Mouse (Mus musculus): ENCODE measurements at regions not wholly inside any gene's neighbourhood (a gene's known extent, or its start where the extent isn't known, plus 50 kb on each side); places are given as distances from the start of the nearest gene placed in this dataset.

- Histone ChIP-seq H3K36me3 (no peaks in the 10 kb centered on the region), H3K9ac (no peak overlapping the region), H3K27me3 (no peaks in the 10 kb centered on the region), H3K9me3 (no peaks in the 10 kb centered on the region), H3K27ac (no peak overlapping the region), H3K4me1 (no peaks in the 10 kb centered on the region), H3K4me2 (replicated peaks) (no peak overlapping the region), H3K4me3 (no peak overlapping the region)
- 77% methylated on average over 2 of the region's 2 CpGs for WGBS
- no peak for ATAC-seq (ENCODE audit: insufficient number of reproducible peaks, insufficient read depth, low FRiP score, low TSS enrichment)
Observed at GRCm38 (mm10) chr2:117006846-117007245, 114.3 kb upstream of the Spred1 start.

GRCm38 (mm10) chr2:117008922-117009321 is 112.3 kb upstream of the Spred1 start:
- H3K27me3 ChIP-seq: no peaks in the 10 kb centered on the region
- H3K4me1 ChIP-seq: no peaks in the 10 kb centered on the region

DNA sequence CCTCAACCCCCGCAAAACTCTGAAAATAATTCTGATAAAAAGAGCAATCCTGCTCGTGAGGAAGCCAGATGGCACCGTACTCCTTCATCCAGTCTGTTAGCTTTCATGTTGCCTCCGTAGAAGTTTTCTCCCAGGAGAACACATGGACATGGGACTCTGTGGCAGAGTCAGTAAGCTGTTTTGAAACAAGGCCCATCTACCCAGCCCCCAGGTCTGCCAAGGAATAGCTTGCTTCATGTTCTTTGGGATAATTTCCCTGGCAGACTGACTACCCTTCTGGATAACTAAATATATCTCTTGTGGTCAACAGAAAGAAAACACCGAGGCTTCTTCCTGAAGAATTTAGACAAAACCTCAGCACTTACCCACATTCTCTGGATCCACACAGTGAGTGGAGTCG is 111.2 kb upstream of the Spred1 start:
- Histone ChIP-seq H3K27ac (no peak overlapping the region), H3K27me3 (no peaks in the 10 kb centered on the region), H3K4me1 (no peaks in the 10 kb centered on the region), H3K36me3 (no peaks in the 10 kb centered on the region), H3K9ac (no peak overlapping the region), H3K4me2 (replicated peaks) (no peak overlapping the region), H3K4me3 (no peak overlapping the region), H3K9me3 (no peaks in the 10 kb centered on the region)
- ATAC-seq (ENCODE audit: insufficient number of reproducible peaks, insufficient read depth, low FRiP score, low TSS enrichment): no peak
- WGBS: 83% methylated on average over 6 of the region's 6 CpGs

More at GRCm38 (mm10) chr2:117008922-117009321, 112.3 kb upstream of the Spred1 start:
- H3K9ac ChIP-seq: no peak overlapping the region
- H3K36me3 ChIP-seq: no peaks in the 10 kb centered on the region
- no peak overlapping the region for H3K4me3 ChIP-seq
- H3K4me2 ChIP-seq (replicated peaks): no peak overlapping the region
- H3K9me3 ChIP-seq: no peaks in the 10 kb centered on the region
- ATAC-seq (ENCODE audit: insufficient number of reproducible peaks, insufficient read depth, low FRiP score, low TSS enrichment): no peak
- H3K27ac ChIP-seq: no peak overlapping the region

DNA sequence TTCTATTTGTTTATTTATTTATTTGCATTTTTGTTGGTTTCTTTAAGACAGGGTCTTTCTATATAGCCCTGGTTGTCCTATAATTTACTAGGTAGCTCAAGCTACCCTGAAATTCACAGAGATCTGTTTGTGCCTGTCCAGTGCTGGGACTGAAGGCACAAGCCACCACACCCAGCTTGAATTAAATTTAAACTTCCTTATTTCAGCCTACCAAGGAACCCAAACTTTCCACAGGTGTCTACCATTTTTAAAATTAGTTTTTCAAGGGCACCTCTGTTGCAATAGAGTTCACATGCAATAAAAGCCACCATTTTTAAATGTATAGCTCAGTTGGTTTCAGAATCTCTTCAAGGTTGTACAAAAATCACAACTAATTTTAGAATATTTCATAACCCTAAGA is 110.2 kb upstream of the Spred1 start:
- Histone ChIP-seq H3K4me1 (no peaks in the 10 kb centered on the region), H3K36me3 (no peaks in the 10 kb centered on the region), H3K4me2 (replicated peaks) (no peak overlapping the region), H3K9ac (no peak overlapping the region), H3K27ac (no peak overlapping the region), H3K4me3 (no peak overlapping the region), H3K9me3 (no peaks in the 10 kb centered on the region), H3K27me3 (no peaks in the 10 kb centered on the region)
- ATAC-seq (ENCODE audit: insufficient number of reproducible peaks, insufficient read depth, low FRiP score, low TSS enrichment): no peak

DNA sequence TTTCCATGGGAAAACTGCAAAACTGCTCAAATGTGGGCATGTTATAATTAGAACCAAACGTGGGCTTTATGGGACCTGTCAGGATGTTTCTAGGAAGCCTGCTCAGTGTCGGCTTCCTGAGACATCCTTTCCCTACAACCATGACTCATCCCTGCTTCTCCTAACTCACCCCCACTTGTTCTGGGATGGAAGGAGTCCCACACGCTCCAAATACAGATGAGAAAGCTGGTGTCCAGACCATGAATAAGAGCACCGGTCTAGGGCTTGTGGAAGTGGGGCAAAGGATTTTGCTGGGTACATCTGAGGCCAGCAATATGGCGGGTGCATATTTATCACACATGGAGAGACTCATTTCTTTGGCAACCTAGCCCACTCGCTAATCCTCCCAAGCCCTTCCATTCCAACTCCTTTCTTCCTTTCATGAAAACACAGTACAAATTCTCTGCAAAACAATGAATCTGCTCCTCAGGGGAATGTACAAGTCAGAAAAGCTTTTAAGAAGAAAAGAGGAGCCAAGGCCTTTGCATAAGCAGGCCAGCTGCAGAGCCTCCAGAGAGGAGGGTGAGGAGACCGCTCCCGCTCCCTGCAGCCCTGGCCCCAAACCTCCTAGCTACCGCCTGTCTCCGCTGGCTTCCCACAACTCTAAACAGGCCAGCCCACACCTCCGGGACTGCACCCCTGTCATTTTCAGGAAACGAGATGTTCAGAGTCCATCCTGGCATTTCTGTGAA is 103.1 kb upstream of the Spred1 start:
- H3K4me3 ChIP-seq: no peak overlapping the region
- no peaks in the 10 kb centered on the region for H3K9me3 ChIP-seq
- H3K36me3 ChIP-seq: no peaks in the 10 kb centered on the region
- no peak overlapping the region for H3K9ac ChIP-seq
- H3K4me2 ChIP-seq (replicated peaks): no peak overlapping the region
- no peaks in the 10 kb centered on the region for H3K27me3 ChIP-seq
- H3K4me1 ChIP-seq: peaks cover 16% of the 10 kb centered on the region
- H3K27ac ChIP-seq: peak overlapping the region; percentile 74
- ATAC-seq (ENCODE audit: insufficient number of reproducible peaks, insufficient read depth, low FRiP score, low TSS enrichment): no peak; the same call in 1 of the 2 replicates
- WGBS: 42% methylated on average over 12 of the region's 12 CpGs

- Histone ChIP-seq H3K4me2 (replicated peaks) (no peak overlapping the region), H3K27me3 (no peaks in the 10 kb centered on the region), H3K36me3 (no peaks in the 10 kb centered on the region), H3K27ac (peak overlapping the region; percentile 74), H3K4me1 (peaks cover 16% of the 10 kb centered on the region), H3K4me3 (no peak overlapping the region), H3K9me3 (no peaks in the 10 kb centered on the region), H3K9ac (no peak overlapping the region)
- 9% methylated on average over 6 of the region's 6 CpGs for WGBS
- no peak for ATAC-seq (ENCODE audit: insufficient number of reproducible peaks, insufficient read depth, low FRiP score, low TSS enrichment)
Observed at GRCm38 (mm10) chr2:117018917-117019538, 102.1 kb upstream of the Spred1 start.

DNA sequence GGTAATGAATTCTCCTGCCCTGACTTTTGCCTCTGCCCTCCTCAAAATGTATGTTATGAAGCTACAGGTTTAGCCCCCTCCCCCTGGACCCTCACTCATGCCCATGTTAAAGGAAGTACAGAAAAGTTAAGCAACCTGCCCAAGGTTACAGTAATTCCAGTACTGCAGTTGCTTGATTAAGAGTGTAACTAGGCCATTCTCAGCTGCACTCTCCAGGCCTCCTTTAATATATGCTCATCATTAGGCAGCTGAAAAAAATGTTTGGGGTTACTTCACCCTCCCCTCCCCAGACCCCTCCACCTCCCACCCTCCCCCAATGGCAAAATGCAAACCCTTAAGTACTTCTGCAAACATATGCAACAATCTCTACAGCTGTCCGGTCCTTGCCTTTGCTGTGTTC is 101.6 kb upstream of the Spred1 start:
- Histone ChIP-seq H3K4me1 (peaks cover 16% of the 10 kb centered on the region), H3K36me3 (no peaks in the 10 kb centered on the region), H3K4me2 (replicated peaks) (no peak overlapping the region), H3K27ac (peak overlapping the region; percentile 60; the same call in 1 of the 2 replicates), H3K4me3 (no peak overlapping the region), H3K9me3 (no peaks in the 10 kb centered on the region), H3K9ac (no peak overlapping the region), H3K27me3 (no peaks in the 10 kb centered on the region)
- ATAC-seq (ENCODE audit: insufficient number of reproducible peaks, insufficient read depth, low FRiP score, low TSS enrichment): 0 out of 2 replicates have a peak, but pooled peaks have one; percentile 56
- WGBS: 27% methylated on average over 1 of the region's 1 CpGs

- Histone ChIP-seq H3K4me3 (no peak overlapping the region), H3K27me3 (no peaks in the 10 kb centered on the region), H3K9me3 (no peaks in the 10 kb centered on the region), H3K36me3 (no peaks in the 10 kb centered on the region), H3K9ac (no peak overlapping the region), H3K4me2 (replicated peaks) (no peak overlapping the region), H3K27ac (no peak overlapping the region), H3K4me1 (peaks cover 16% of the 10 kb centered on the region)
- no peak for ATAC-seq (ENCODE audit: insufficient number of reproducible peaks, insufficient read depth, low FRiP score, low TSS enrichment)
- 55% methylated on average over 6 of the region's 6 CpGs for WGBS
Observed at GRCm38 (mm10) chr2:117021787-117022186, 99.4 kb upstream of the Spred1 start.

- no peaks in the 10 kb centered on the region for H3K9me3 ChIP-seq
- no peak overlapping the region for H3K4me2 ChIP-seq (replicated peaks)
- ATAC-seq (ENCODE audit: insufficient number of reproducible peaks, insufficient read depth, low FRiP score, low TSS enrichment): no peak
- peaks cover 11% of the 10 kb centered on the region for H3K4me1 ChIP-seq
- no peak overlapping the region for H3K9ac ChIP-seq
- H3K27ac ChIP-seq: no peak overlapping the region
- no peaks in the 10 kb centered on the region for H3K36me3 ChIP-seq
- H3K4me3 ChIP-seq: no peak overlapping the region
- 80% methylated on average over 1 of the region's 1 CpGs for WGBS
- no peaks in the 10 kb centered on the region for H3K27me3 ChIP-seq
Observed at GRCm38 (mm10) chr2:117023436-117023835, 97.7 kb upstream of the Spred1 start.

DNA sequence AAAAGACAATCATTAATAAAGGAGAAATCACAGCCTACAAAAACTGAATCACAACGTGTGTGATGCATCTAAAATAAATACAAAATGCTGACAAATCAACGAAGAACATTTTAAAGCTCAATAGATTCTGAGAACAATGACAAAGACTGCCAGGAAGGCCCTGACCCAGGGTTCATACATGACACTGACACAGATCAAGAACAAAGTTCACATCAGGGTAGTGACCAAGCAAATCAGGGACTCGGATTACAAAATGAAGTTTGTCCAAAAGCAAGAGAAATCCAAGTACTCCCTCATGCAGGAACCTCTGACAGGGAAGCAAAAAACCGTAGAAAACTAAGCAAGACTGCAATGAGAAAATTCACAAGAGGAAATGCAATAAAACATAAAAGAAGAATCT is 94.1 kb upstream of the Spred1 start:
- no peak for ATAC-seq (ENCODE audit: insufficient number of reproducible peaks, insufficient read depth, low FRiP score, low TSS enrichment)
- H3K4me1 ChIP-seq: no peaks in the 10 kb centered on the region

GRCm38 (mm10) chr2:117028771-117029170 is 92.4 kb upstream of the Spred1 start:
- H3K36me3 ChIP-seq: no peaks in the 10 kb centered on the region
- no peak overlapping the region for H3K4me2 ChIP-seq (replicated peaks)
- ATAC-seq (ENCODE audit: insufficient number of reproducible peaks, insufficient read depth, low FRiP score, low TSS enrichment): no peak
- 71% methylated on average over 6 of the region's 6 CpGs for WGBS
- no peak overlapping the region for H3K9ac ChIP-seq
- H3K4me3 ChIP-seq: no peak overlapping the region
- no peaks in the 10 kb centered on the region for H3K27me3 ChIP-seq
- H3K9me3 ChIP-seq: no peaks in the 10 kb centered on the region
- H3K27ac ChIP-seq: no peak overlapping the region
- no peaks in the 10 kb centered on the region for H3K4me1 ChIP-seq

More for the DNA sequence above, 94.1 kb upstream of the Spred1 start:
- Histone ChIP-seq H3K9ac (no peak overlapping the region), H3K27ac (no peak overlapping the region), H3K27me3 (no peaks in the 10 kb centered on the region), H3K9me3 (no peaks in the 10 kb centered on the region), H3K4me2 (replicated peaks) (no peak overlapping the region), H3K36me3 (no peaks in the 10 kb centered on the region), H3K4me3 (no peak overlapping the region)
- 65% methylated on average over 4 of the region's 4 CpGs for whole genome bisulfite sequencing

DNA sequence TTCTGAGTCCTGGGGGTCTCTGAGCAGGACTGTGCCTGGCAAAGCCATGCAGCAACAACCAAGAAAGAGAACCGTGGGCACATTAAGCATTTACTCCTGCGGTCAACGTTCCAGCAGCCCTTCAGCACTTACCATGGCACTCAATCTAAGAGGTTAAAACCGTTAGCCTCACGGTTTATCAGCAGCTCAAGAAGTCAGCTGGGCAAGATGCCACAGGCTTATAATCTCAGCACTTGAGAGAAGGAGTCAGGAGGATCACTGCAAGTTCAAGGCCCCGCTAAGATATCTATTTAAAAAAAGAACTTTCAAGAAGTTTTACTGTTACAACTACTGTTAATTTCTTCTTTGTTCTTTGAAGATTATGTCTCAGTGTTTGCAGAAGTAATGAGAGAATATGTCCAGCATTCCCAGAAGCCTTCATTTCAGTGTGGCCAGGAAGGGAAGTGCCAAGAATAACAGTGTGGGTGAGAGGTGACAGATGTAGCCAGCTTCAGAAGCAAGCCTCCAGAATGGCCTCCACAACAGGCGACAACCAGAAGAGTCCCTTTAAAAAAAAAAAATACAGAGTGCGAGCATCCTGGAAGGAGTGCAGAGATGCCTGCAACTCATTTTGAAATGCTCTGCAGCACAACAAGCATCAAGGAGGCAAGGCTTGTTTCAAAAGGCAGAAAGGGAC is 84.8 kb upstream of the Spred1 start:
- no peak for ATAC-seq (ENCODE audit: insufficient number of reproducible peaks, insufficient read depth, low FRiP score, low TSS enrichment)
- no peaks in the 10 kb centered on the region for H3K9me3 ChIP-seq
- no peak overlapping the region for H3K27ac ChIP-seq
- no peak overlapping the region for H3K4me3 ChIP-seq
- no peak overlapping the region for H3K9ac ChIP-seq
- no peaks in the 10 kb centered on the region for H3K36me3 ChIP-seq
- no peak overlapping the region for H3K4me2 ChIP-seq (replicated peaks)
- H3K27me3 ChIP-seq: no peaks in the 10 kb centered on the region
- H3K4me1 ChIP-seq: 0 out of 2 replicates have a peak, but pooled peaks cover 7% of the 10 kb centered on the region
- WGBS: 72% methylated on average over 8 of the region's 8 CpGs

Data from embryonic facial prominence, embryonic 12.5 days (tissue).